Mouse (Mus musculus): ENCODE data around the gene Cdc6. TPM values are rescaled to one million over a fixed set of nuclear protein-coding genes. Genes with fewer than 3 reads are reported as not detected.

Gene Cdc6
- polyA plus RNA-seq (2017; shearing (Covaris generic)), result 2.5 TPM

DNA sequence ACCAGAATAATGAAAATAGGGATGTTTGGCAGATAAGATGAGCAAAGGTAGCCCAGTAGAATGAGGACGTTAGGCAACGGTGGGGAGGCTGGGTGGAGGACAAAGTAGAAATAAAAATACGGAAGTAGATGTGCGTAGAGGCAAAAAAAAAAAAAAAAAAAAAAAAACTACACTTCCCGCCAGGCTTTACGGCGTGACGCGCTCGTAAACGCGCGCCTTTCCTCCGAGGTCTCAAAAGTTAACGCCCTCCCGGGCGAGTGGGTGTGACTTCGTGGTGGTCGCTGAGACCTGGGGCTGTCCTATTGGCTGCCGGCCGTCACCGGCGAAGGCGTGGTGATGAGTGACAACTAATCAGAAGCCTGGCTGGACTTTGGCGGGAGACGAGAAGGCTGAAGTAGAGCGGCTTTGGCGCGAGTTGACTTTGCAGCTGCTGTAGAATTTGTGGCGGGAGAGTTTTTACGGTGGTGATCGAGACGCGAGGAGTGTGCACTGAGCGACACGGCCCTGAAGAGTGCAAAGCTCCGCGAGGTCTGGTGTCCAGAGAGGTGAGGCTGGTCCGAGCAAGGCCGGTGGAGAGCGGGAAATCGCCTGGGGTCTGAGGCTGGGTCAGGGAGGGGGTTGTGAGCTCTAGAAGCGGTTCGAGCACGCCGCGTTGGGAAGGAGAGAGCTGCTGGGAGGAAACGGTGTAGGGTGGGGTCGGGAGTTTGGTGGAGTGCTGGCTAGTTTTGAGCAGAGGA lies at the start of gene Cdc6:
TSS of gene Cdc6 (plus strand) at position 365 of the 737 bp plus-strand sequence.

DNA sequence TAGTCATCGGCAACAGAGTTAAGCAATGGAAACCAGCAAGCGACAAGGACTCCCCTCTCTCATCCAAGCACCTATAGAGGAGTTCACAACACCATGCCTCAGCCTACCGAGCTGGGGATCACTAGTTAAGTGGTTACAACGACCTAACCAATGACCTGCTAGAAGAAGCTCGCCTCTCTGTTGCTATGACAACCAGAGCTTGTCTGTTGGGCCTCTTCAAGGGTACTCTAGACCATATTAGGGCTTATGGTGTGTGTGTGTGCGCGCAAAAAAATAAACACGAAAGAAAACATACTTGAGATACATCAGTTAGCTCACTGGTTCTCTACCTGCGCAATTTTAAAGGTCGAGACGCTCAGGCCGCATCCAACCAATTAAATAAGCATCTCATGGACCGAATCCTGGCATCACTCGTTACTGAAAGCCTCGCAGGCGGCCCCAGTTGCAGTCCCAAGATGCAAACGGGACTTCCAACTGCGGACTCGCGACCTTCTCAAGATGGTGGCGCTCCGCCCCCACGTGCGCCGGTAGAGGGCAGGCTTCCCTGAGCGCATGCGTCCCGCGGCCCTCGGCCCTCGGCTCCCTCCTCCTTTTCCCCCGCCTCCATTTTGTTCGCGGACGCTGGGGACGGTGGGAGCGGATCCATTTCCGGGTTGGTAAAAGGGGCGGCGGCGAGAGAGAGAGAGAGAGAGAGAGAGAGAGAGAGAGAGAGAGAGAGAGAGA lies 44.4 kb upstream of the Cdc6 start, which contains the start of gene Wipf2:
TSS of gene Wipf2 (plus strand) at position 611 of the 723 bp plus-strand sequence.

DNA sequence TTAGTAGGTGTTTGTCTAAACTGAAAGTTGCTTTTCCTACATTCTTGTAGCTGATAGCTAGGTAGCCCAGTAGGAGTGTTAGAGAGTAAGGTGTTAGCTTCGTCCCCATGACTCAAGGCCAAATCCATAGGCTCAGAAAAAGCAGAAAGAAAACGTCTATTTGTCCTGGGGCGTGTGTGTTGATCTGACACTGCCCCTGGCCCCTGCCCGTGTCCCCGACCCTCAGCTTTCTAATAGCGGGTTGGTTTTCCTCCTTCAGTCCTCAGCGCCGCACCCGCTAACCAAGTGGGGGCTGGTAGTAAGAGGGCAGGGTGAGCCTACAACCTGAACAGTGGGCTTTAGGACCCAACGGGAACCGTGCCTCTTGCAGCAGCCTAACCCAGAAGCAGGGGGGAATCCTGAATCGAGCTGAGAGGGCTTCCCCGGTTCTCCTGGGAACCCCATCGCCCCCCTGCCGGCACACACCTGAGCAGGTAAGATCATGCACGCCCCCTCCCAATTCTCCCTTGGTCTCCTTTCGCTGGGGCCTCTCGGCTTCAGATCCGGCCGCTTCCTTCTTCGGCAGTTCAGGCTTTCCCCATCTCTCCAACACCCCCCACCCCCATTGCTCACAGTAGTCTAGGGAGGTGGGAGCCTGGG lies 20.0 kb downstream of the Cdc6 start, which contains the start of gene Rara:
TSS of gene Rara (plus strand) at position 381 of the 639 bp plus-strand sequence.

Other genes starting within 250 kb of the Cdc6 start
- gene Gsdma, start 243.4 kb upstream of the Cdc6 start, polyA plus RNA-seq (2017; shearing (Covaris generic)), result not detected
- gene Psmd3, start 225.2 kb upstream of the Cdc6 start, polyA plus RNA-seq (2017; shearing (Covaris generic)), result 163 TPM
- gene Csf3, start 206.5 kb upstream of the Cdc6 start, polyA plus RNA-seq (2017; shearing (Covaris generic)), result not detected
- gene Med24, start 178.4 kb upstream of the Cdc6 start, polyA plus RNA-seq (2017; shearing (Covaris generic)), result 55.5 TPM
- 9.1 TPM for gene Thra, start 167.2 kb upstream of the Cdc6 start, polyA plus RNA-seq (2017; shearing (Covaris generic))
- 4.3 TPM for gene Nr1d1, start 132.5 kb upstream of the Cdc6 start, polyA plus RNA-seq (2017; shearing (Covaris generic))
- gene Msl1, start 112.3 kb upstream of the Cdc6 start, polyA plus RNA-seq (2017; shearing (Covaris generic)), result 22.0 TPM
- 88.8 TPM for gene Casc3, start 102.9 kb upstream of the Cdc6 start, polyA plus RNA-seq (2017; shearing (Covaris generic))
- gene Rapgefl1, start 71.0 kb upstream of the Cdc6 start, polyA plus RNA-seq (2017; shearing (Covaris generic)), result 0.38 TPM
- gene Wipf2, start 44.2 kb upstream of the Cdc6 start, polyA plus RNA-seq (2017; shearing (Covaris generic)), result 3.2 TPM
- 68.8 TPM for gene Rara, start 20.0 kb downstream of the Cdc6 start, polyA plus RNA-seq (2017; shearing (Covaris generic))
- gene Gjd3, start 75.2 kb downstream of the Cdc6 start, polyA plus RNA-seq (2017; shearing (Covaris generic)), result 0.43 TPM
- gene Top2a, start 116.4 kb downstream of the Cdc6 start, polyA plus RNA-seq (2017; shearing (Covaris generic)), result 13.5 TPM
- 335 TPM for gene Igfbp4, start 133.4 kb downstream of the Cdc6 start, polyA plus RNA-seq (2017; shearing (Covaris generic))
- 0.20 TPM for gene Tns4, start 181.5 kb downstream of the Cdc6 start, polyA plus RNA-seq (2017; shearing (Covaris generic))
- 575 TPM for gene Ccr7, start 247.3 kb downstream of the Cdc6 start, polyA plus RNA-seq (2017; shearing (Covaris generic))